Mouse (Mus musculus): ENCODE data around the gene Dazap1. TPM values are rescaled to one million over a fixed set of nuclear protein-coding genes. Genes with fewer than 3 reads are reported as not detected.
"Not testable (repeated sequence)": the region's sequence is repeated elsewhere in the genome, so short reads cannot be mapped to it uniquely, and the experiment has no call there.

Dazap1 gene
- total RNA-seq, 2 experiments from 2014 or later: 180 to 181 TPM

- not testable (repeated sequence) for DNase-seq (ENCODE audit: low spot score in 2 of 2)
These were observed 12.8 kb upstream of the Dazap1 start for GRCm38 (mm10) chr10:80248437-80248836.

DNA sequence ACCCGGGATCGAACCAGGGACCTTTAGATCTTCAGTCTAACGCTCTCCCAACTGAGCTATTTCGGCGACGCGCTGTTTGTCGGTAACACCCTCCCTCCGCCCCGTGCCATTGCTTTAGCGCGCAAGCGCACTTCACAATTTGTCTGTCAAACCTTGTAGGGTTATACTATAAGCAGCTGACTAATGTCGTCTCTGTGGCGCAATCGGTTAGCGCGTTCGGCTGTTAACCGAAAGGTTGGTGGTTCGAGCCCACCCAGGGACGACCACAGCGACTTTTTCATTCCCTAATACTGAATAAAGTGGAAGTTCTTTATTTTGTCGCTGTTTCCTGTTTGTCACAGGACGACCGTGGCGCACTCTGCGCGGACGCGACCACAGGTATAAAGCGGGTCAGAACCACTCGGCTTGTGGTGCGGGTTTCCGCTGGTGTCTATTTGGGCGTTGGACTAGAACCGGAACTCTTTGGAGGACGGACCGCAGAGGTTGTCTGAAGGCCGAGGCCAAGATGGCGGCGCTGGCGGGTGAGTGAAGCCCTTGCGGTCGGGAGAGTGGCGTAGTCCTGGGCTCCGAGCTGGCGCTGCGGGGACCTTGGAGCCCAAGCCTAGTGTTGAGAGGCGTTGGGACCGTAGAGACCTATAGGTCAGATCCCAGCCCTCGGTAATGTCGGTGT lies 12.2 kb upstream of the Dazap1 start, which contains the start of gene Ndufs7:
Ndufs7 (plus strand) TSS at position 151 of the 670 bp plus-strand sequence.
- DNase-seq (ENCODE audit: low spot score in 2 of 2): peak; percentile 89 to 92

DNA sequence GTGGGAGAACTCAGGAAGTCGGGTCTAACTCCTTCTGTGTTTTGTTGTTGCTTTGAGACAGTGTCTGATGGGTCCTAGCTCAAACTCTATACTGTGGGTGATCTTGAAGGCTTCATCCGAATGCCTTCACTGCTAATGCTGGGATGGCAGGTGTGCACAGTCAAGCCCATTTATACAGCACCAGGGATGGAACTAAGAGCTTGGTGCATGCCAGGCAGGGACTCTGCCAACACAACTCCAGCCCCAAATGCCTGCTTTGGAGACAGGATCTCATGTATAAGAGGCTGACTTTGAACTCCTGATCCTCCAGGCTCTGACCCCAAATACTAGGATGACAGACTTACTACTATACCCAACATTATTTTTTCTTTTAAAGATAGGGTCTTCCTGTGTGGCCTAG lies 11.2 kb upstream of the Dazap1 start:
- no peak for DNase-seq (ENCODE audit: low spot score in 2 of 2)

GRCm38 (mm10) chr10:80250573-80250972 lies 10.7 kb upstream of the Dazap1 start:
- no peak for DNase-seq (ENCODE audit: low spot score in 2 of 2)

DNA sequence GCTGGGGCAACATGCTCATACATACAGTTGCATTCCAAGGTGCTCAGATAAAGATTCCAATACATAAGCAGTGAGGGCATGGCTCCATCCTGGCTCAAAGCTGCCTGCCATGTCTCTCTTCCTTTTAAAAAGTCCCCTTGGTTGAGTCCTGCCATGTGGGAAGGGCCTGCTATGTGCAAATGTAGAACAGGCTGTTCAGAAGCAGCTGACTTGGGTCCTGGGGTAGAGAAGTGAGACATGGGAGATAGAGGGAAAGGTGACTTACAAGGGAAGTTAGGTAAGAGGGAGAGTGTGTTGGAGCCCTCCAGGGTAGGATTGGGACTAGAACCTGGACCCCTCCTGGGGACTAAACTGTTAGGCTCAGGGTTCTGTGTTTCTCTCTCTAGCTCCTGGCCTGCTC lies 9.3 kb upstream of the Dazap1 start:
- no peak for DNase-seq (ENCODE audit: low spot score in 2 of 2)

GRCm38 (mm10) chr10:80252493-80253274 lies 8.6 kb upstream of the Dazap1 start:
- DNase-seq (ENCODE audit: low spot score in 2 of 2): no peak

- no peak for DNase-seq (ENCODE audit: low spot score in 2 of 2)
These were observed 7.7 kb upstream of the Dazap1 start for GRCm38 (mm10) chr10:80253551-80253950.

DNA sequence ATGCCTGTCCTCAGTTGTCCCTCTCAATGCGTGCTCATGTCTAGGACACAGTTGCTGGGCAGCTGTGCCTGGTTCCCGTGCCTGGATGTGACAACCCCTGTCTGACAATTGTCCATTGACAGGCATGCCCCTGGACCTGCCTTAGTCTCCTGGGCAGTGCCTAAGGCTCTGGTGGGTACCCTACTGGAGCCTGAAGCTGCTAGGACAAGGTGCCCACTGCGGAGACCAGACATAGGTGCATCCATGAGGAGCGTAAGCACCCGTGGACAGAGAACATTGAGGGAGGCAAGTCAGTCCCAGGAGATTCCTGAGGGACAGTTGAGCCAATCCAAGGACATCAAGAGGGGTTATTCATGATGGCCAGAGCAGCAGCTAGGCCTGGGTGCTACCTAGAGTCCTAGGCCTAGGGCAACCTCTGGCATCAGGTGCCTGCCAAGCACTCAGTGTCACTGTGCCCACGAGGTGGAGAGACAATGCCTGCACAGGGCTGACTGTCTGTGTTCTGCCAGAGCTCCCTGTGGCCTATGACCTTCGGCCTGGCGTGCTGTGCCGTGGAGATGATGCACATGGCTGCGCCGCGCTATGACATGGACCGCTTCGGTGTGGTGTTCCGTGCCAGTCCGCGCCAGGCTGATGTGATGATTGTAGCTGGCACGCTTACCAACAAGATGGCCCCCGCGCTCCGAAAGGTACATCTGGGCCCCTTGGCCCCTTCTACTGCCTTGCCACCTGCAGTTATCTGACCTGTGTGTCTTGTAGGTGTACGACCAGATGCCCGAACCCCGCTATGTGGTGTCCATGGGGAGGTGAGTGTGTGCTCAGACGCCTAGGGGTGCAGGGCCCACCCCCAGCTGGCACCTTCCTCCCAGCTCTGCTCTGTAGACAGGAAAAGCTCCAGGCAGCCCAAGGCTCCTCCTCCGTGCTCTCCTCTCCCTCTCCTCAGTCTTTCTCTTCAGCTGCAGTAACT lies 6.7 kb upstream of the Dazap1 start:
- DNase-seq (ENCODE audit: low spot score in 2 of 2): no peak

- DNase-seq (ENCODE audit: low spot score in 2 of 2): peak; percentile 29 to 34
These were observed 5.3 kb upstream of the Dazap1 start for GRCm38 (mm10) chr10:80255881-80256535.

GRCm38 (mm10) chr10:80257936-80258335 lies 3.4 kb upstream of the Dazap1 start:
- no peak for DNase-seq (ENCODE audit: low spot score in 2 of 2)

DNA sequence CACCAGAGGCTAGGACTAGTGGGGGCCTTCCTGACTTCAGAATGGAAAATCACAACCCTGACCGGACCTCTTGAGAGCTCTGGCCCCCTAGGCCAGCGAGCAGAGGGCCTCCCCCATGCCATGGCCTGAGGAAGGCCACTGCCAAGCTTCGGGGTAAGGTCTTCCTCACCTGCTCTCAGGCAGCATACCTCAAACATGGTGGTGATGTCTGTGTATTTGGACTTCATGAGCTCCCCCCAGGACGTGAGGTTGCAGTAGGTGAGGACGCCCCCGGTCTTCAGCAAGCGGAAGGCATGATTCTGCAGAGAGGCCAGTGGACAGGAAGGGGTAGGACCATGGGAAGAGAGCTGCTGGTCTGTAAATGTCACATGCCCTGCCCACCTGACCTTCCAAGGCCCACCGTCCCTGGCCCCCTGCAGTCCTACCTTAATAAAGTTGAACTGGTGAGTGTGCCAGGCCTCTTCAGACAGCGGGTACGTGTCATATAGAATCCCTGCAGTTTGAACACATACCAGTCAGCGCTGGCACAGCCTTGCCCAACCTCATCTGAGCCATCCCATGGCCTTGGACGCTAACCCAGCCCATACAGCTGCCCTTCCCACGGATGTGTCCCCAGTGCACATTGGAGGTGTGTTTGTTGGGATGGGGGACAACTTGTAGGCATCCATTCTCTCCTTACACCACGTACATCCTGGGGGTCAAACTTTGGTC lies 2.4 kb upstream of the Dazap1 start:
- DNase-seq (ENCODE audit: low spot score in 2 of 2): no peak

GRCm38 (mm10) chr10:80259463-80259805 lies 1.9 kb upstream of the Dazap1 start:
- DNase-seq (ENCODE audit: low spot score in 2 of 2): no peak

DNA sequence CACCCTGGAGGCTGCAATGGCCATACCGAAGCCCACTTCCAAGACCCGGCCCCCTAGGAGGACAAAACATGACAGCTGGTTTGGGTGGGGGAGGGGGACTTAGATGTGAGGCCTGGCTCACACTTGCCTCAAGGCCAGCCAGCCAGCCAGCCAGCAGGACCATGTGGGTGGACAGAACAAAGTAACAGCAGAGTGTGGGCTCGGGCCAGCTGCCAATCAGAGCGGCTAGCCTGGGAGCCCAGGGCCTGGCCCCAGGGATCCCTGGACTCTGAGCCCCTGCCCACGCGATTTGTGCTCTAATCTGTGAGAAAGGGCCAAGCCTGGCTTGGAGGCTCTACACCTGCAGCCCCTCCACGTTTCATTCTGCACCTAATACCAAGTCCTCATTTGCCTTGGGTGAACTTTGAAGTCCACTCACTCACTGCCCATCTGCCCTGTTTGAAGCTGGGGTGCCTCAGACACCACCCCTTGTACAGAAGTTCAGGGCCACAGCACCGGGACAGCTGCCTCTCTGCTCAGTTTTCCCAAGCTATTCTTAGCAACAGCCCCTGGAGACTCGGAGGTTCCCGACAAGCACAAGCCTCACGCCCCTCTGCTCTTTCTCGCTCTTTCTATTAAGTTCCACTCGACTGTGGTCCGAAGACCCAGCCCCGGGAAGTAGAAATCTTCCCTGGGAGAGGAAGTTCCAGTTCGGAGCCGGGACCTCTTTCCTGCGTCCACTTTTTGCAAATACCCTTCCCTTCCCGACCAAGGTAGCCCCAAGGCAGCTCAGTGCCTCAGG lies 1.2 kb upstream of the Dazap1 start:
- peak; percentile 36 to 56 for DNase-seq (ENCODE audit: low spot score in 2 of 2)

GRCm38 (mm10) chr10:80261585-80261968 lies 291 bp downstream of the Dazap1 start:
- peak; percentile 89 to 97 for DNase-seq (ENCODE audit: low spot score in 2 of 2)

- no peak for DNase-seq (ENCODE audit: low spot score in 2 of 2)
These were observed 883 bp downstream of the Dazap1 start for GRCm38 (mm10) chr10:80262169-80262568.

- no peak for DNase-seq (ENCODE audit: low spot score in 2 of 2)
These were observed 1.6 kb downstream of the Dazap1 start for GRCm38 (mm10) chr10:80262776-80263365.

- DNase-seq (ENCODE audit: low spot score in 2 of 2): peak; percentile 97 to 98
These were observed 3.3 kb downstream of the Dazap1 start for GRCm38 (mm10) chr10:80264341-80265148.

- no peak for DNase-seq (ENCODE audit: low spot score in 2 of 2)
These were observed 3.8 kb downstream of the Dazap1 start for GRCm38 (mm10) chr10:80265149-80265486.
